Mouse (Mus musculus): ENCODE results near the gene Rps8. TPM values are rescaled to one million over a fixed set of nuclear protein-coding genes. Genes with fewer than 3 reads are reported as not detected.

The Rps8 gene
- total RNA-seq, 2 experiments from 2014 or later: 554 to 567 TPM

DNA sequence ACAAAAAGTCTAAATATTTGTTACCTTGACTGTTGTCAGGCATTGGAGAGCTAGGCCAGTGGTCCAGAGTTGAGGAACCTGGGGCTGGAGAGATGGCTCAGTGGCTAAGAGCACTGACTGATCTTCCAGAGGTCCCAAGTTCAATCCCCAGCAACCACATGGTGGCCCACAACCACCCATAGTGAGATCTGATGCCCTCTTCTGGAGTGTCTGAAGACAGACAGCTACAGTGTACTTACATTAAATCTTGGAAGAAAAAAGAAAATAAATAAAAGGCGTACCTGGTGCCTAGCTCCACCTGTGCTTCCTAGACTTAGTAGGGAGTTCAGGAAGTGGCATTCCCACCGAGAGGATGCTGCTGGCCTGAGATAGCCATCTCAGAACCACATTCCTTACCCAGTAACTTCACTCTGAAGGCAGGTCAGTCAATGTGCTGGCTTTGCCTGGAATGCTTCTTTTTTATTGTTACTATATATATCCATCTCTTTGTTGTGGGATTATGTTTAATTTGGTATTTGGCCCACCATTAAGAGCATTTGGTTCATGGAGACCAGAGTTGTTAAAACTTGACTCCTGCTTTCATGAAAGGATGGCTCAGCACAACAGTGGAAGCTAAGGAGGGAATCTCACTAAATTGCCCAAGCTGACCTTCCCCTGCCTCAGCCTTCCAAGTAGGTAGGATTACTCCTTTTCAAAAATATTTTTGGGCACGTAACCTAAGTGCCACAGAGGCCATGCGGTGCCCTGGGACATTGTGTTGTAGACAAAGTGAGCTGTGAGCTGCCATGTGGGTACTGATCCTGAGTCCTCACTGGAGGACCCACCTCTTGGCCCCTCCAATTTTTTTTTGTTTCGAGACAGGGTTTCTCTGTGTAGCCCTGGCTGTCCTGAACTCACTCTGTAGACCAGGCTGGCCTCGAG is 6.5 kb downstream of the Rps8 start:
- DNase-seq (ENCODE audit: extremely low spot score in 1 of 2, low spot score in 2 of 2): no peak
- intact Hi-C loops (cut with DNase I): loop anchor here (5.0 kb wide), 1 partner anchor 147 kb away; no protein-coding TSS in a partner anchor

- intact Hi-C loops (cut with DNase I): loop anchor here (5.0 kb wide), 1 partner anchor 147 kb away; no protein-coding TSS in a partner anchor
Measured at GRCm38 (mm10) chr4:117148815-117149214, 7.2 kb downstream of the Rps8 start.

DNA sequence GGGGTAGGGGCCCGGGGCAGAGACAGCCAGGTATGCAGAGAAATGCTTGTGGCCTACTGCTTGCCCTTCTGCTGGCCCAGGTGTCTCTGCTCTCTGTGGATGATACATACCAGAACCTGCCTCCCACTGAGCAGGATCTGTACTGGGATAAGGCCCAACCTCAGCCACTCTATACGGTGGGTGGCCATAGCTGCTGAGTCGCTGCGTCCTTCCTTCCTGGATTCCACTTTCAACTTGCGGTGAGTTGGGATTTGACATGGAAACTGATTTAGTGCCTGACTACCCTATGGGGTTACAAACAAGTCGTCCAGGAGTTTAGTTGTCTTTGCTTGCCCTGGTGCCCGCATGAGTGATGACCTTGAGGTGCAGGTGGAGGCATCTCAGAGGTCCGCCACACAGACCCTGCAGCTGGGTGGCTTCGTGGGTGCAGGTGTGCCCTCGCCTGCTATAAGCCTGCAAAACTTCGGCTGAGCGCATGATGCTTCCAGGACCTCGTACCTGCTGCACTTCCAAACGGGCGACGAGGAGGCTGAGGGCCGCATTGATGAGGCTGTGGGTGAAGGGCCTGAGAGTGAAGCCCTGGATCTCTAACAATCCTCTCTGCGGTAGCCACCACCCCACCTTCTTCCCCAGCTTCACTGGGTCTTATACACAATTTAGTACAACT is 7.9 kb downstream of the Rps8 start:
- intact Hi-C loops (cut with DNase I): loop anchor here (5.0 kb wide), 1 partner anchor 146 kb away; no protein-coding TSS in a partner anchor
- DNase-seq (ENCODE audit: extremely low spot score in 1 of 2, low spot score in 2 of 2): no peak

More at GRCm38 (mm10) chr4:117148815-117149214, 7.2 kb downstream of the Rps8 start:
- no peak for DNase-seq (ENCODE audit: extremely low spot score in 1 of 2, low spot score in 2 of 2)

DNA sequence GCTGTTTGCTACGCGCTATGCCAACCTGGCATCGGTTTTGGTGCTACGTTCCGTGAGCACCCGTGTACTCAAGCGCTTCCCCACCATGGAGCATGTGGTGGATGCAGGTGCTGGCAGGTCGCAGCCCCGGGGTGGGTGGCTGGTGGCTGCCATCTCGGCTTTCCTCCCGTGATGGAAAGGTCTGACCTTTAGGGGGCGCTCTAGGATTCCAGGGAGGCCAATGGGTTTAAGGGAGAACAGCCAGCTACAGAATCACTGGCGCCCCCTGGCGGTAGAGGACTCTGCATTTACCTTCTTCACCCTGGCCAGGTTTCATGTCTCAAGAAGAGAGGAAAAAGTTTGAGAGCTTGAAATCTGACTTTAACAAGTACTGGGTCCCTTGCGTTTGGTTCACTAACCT is 9.9 kb downstream of the Rps8 start:
- intact Hi-C loops (cut with DNase I): loop anchor here (5.0 kb wide), 1 partner anchor 144 kb away; no protein-coding TSS in a partner anchor
- peak in 1 of 2 experiments; percentile 91 for DNase-seq (ENCODE audit: extremely low spot score in 1 of 2, low spot score in 2 of 2)

GRCm38 (mm10) chr4:117145248-117145647 is 10.8 kb downstream of the Rps8 start:
- intact Hi-C loops (cut with DNase I): loop anchor here (5.0 kb wide), 1 partner anchor 143 kb away; no protein-coding TSS in a partner anchor
- DNase-seq (ENCODE audit: extremely low spot score in 1 of 2, low spot score in 2 of 2): no peak

GRCm38 (mm10) chr4:117143023-117143422 is 13.0 kb downstream of the Rps8 start:
- intact Hi-C loops (cut with DNase I): no loop called here
- no peak for DNase-seq (ENCODE audit: extremely low spot score in 1 of 2, low spot score in 2 of 2)

DNA sequence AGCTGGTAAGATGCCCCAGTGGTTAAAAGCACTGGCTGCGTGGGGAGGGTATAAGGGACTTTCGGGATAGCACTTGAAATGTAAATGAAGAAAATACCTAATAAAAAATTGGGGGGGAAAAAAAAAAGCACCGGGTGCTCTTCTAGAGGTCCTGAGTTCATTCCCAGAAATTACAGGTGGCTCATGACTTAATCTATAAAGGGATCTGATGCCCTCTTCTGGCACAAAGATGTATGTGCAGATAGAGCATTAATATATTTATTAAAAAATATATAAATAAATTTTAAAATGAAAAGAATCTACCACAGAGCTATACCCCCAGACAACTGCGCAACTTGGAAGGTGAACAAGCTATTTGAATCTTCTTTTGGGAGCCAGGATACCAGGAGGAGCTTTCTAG is 15.4 kb downstream of the Rps8 start:
- intact Hi-C loops (cut with DNase I): no loop called here
- DNase-seq (ENCODE audit: extremely low spot score in 1 of 2, low spot score in 2 of 2): no peak

DNA sequence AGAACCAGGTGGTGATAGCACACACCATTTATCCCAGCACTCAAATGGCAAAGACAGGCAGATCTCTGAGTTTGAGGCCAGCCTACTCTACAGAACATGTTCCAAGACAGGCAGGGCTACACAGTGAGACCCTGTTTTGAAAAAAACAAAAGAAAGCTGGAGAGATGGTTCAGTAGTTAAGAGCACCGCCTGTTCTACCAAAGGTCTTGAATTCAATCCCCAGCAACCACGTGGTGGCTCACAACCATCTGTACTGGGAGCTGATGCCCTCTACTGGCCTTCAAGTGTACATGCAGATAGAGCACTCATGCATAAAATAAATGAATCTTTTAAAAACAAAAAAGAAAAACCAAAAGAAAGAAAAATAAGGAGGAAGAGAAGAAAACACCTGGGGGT is 16.8 kb downstream of the Rps8 start:
- intact Hi-C loops (cut with DNase I): loop anchor here (10.0 kb wide), 1 partner anchor 314 kb away; the partner anchor contains the start of gene Hpdl

DNA sequence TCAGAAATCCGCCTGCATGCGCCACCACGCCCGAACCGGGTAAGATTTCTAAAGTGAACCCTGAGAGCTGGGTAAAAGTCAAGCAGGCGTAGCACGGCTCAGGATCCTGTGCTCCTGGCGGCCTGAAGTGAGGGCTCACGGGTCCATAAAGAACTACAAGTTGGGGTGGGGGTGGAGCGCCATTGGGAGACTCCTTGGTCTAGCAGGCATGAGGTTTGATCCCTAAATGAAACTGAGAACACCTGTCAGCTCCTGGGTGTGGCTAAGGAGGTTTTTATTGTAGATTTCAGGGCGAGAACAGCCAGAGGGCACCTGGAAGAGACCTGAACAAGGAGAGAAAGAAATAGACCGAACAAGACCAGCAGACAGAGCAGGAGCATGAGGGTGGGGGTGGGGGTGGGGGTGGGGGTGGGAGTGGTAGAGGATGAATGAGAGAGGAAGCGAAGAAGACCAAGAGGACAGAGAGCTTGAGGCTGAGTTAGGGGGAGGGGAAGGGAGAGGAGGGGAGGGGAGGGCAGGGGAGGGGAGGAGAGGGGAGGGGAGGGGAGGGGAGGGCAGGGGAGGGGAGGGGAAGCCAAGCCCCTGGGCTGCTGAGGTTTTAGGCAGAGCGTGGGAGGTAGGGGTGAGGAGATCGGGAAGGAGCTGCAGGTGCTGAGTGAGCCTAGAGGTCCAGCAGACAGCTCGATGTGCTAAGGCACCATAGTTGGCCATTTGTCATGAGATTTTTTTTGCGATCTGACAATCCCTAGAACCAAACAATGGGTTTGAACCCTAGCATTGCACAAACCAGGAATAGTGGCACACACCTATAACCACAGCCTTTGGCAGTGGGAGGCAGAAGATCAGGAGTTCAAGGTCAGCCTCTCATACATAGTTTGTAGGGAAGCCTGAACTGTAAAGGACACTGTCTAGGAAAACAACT is 17.5 kb downstream of the Rps8 start:
- DNase-seq (ENCODE audit: extremely low spot score in 1 of 2, low spot score in 2 of 2): no peak
- intact Hi-C loops (cut with DNase I): loop anchor here (10.0 kb wide), 1 partner anchor 314 kb away; the partner anchor contains the start of gene Hpdl

More for the DNA sequence above, 16.8 kb downstream of the Rps8 start:
- DNase-seq (ENCODE audit: extremely low spot score in 1 of 2, low spot score in 2 of 2): no peak

DNA sequence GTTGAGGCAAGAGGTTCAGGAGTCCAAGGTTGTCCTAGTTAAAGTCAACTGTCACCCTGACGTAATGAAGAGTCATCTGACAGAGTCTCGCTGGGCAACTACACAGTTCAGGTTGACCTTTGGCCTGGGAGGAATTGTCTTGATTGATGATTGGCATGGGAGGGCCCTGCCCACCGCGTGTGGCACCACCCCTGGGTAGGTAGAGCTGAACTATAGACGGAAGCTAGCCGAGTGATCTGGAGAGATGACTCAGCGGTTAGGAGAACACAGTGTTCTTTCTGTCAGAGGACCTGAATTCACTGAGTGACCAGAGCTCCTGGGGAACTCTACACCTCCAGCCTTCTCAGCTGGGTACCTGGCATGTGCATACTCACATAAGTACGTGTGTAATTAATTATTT is 20.0 kb downstream of the Rps8 start:
- intact Hi-C loops (cut with DNase I): loop anchor here (10.0 kb wide), 1 partner anchor 311 kb away; the partner anchor contains the start of gene Hpdl

GRCm38 (mm10) chr4:117134601-117134995 is 21.4 kb downstream of the Rps8 start:
- no peak for DNase-seq (ENCODE audit: extremely low spot score in 1 of 2, low spot score in 2 of 2)
- intact Hi-C loops (cut with DNase I): loop anchor here (10.0 kb wide), 1 partner anchor 310 kb away; the partner anchor contains the start of gene Hpdl

More for the DNA sequence above, 20.0 kb downstream of the Rps8 start:
- no peak for DNase-seq (ENCODE audit: extremely low spot score in 1 of 2, low spot score in 2 of 2)

DNA sequence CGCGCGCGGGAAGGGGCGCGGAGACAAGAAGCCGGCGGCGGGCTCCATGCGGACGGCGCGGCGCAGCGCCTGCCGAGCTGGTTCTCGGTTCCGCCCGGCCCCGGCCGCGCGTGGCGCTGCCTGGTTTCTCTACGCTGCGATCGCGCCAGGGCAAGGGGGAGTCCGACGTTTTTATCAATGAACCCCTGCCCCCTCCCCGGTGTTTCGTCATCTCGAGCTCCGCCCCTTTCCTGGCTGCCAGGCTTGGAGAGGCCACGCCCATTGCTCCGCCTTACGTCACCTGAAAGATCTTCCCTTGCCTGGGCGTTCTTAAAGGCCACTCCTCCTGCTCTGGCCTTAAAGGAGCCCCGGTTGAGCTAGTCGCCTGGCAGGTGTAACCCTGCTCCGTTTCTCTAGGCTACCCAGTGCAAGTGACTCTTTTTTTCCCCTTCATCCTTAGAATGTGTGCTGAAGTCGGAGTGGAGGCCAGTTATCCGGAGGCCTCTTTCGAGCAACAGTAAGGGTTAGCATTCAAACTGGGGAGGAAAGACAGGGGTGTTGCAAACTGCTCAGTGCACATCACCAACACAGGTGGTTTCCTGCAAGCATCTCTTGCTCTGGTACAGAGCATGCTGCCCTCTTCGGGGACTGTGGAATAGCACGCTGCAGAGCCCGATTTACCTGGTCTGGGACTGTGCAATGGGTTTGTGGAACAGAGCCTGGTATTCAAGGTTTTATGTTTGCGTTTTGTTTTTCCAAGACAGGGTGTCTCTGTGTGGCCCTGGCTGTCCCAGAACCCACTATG is 22.0 kb downstream of the Rps8 start, which contains the start of gene Plk3:
TSS of gene Plk3 (minus strand) at position 147 of the 784 bp plus-strand sequence.
- peak; percentile 95 to 98 for DNase-seq (ENCODE audit: extremely low spot score in 1 of 2, low spot score in 2 of 2)
- intact Hi-C loops (cut with DNase I): loop anchor here (10.0 kb wide), 1 partner anchor 309 kb away; the partner anchor contains the start of gene Hpdl

DNA sequence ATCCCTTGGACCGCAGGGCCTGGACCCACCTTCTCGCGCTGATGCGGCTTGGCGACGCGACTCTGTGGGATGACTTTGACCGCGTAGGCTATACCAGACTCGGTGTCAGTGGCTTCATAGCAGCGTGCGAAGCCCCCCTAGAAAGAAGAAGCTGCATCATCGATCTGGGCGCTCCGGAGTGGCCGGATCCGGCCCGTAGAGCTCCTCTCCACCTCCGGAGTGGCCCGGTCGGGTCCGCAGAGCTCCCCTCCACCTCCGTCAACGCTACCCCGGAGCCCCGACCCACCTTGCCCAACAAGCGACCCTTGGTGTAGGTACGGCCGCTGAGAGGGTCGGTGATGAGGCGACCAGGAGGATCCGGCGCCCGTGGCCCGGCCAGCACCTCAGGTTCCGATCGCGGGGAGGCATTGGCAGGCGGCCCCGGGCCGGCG is 22.7 kb downstream of the Rps8 start:
- DNase-seq (ENCODE audit: extremely low spot score in 1 of 2, low spot score in 2 of 2): no peak
- intact Hi-C loops (cut with DNase I): loop anchor here (10.0 kb wide), 1 partner anchor 309 kb away; the partner anchor contains the start of gene Hpdl

DNA sequence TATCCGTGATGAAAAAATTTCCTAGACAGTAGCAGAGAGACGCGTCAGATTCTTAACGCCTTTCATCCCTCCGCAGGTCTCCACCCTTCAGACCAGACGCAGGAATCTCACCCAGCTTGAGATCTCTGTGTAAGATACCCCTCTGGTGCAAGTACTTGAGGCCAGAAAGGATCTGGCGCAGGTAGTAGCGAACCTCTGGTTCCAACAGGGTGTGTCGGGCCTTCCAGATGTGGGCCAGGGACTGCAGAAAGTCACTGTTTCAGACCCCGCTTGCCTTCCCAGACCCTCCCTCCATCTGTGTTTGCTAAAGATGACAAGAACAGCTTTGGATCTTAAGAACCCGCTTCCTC is 23.3 kb downstream of the Rps8 start:
- DNase-seq (ENCODE audit: extremely low spot score in 1 of 2, low spot score in 2 of 2): no peak
- intact Hi-C loops (cut with DNase I): loop anchor here (10.0 kb wide), 1 partner anchor 308 kb away; the partner anchor contains the start of gene Hpdl

- peak in 1 of 2 experiments; percentile 60 for DNase-seq (ENCODE audit: extremely low spot score in 1 of 2, low spot score in 2 of 2)
- intact Hi-C loops (cut with DNase I): loop anchor here (10.0 kb wide), 1 partner anchor 307 kb away; the partner anchor contains the start of gene Hpdl
Measured at GRCm38 (mm10) chr4:117131890-117132793, 23.9 kb downstream of the Rps8 start.

DNA sequence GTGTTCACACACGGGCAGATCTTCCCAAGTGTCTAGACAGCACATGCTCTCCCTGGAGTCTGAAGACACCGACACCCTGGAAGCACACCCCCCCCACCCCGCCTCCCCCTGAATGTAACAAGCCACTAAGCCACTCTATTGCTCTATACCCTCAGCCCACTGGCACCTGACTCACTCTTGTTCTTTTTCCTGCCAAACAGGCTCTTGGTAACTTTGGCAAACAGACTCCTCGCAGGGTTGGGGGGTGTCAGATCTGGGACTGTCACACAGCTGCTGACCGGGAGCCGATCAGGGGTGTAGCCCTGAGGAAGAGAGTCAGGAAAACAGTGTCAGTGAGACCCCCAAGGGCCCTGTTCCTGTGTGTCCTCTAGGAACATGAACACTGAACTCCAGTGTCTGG is 24.8 kb downstream of the Rps8 start:
- intact Hi-C loops (cut with DNase I): loop anchor here (10.0 kb wide), 1 partner anchor 306 kb away; the partner anchor contains the start of gene Hpdl
- no peak for DNase-seq (ENCODE audit: extremely low spot score in 1 of 2, low spot score in 2 of 2)
